Mouse (Mus musculus) induced T-regulatory cell, adult 2 months (primary cell): ENCODE data around the gene Mfsd14a.
"Not testable (repeated sequence)": the region's sequence is repeated elsewhere in the genome, so short reads cannot be mapped to it uniquely, and the experiment has no call there.

Experiments
- DNase-seq: peaks from one replicate; pipeline ENCODE4 v3.0.0-alpha.2; 2012; ENCODE audit warnings: low read depth

Gene Mfsd14a

GRCm38 (mm10) chr3:116662463-116662863, at the start of gene Mfsd14a:
Mfsd14a (minus strand) TSS chr3:116662677.
- DNase-seq: peak; percentile 97

DNA sequence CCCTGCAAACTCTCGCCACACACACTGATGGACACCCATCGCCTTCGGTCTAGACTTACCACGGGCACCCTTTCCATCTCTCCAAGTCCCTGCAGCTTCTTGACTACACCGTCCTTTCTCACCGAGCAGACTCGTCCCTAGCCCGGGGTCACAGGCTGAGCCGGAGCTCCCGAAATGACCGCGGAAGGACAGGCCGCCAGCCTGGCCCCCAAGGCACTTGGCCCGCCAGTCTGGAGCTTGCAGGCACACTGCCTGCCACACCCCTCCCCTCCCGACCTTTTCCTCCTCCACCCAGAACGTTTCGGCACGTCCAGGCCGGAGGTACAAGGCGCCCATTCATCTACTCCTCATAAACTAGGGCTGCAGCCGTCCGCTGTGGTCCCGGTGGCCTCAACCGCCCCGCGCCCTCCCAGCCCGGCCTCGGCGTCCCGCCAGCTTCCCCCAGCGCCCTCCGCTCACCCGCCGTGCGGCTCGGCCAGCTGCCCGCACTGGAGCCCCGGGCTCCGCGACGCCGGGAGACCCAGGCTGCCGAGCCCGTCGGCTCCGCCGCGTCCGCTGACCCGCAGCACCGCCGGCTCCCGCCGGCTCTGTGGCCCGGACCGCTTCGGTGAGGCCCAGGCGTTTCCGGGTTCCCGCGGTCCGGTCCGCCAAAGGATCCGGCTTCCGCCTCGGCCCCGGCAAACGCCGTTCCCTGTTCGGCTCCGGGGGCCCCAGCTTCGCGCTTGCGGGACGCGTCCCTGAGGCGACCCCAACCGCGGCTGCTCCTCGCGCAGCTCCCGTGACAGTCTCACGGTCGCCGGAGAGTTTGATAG, 49.4 kb upstream of the Mfsd14a start:
- DNase-seq: peak; percentile 77

GRCm38 (mm10) chr3:116710941-116711340, 48.5 kb upstream of the Mfsd14a start:
- no peak for DNase-seq

DNA sequence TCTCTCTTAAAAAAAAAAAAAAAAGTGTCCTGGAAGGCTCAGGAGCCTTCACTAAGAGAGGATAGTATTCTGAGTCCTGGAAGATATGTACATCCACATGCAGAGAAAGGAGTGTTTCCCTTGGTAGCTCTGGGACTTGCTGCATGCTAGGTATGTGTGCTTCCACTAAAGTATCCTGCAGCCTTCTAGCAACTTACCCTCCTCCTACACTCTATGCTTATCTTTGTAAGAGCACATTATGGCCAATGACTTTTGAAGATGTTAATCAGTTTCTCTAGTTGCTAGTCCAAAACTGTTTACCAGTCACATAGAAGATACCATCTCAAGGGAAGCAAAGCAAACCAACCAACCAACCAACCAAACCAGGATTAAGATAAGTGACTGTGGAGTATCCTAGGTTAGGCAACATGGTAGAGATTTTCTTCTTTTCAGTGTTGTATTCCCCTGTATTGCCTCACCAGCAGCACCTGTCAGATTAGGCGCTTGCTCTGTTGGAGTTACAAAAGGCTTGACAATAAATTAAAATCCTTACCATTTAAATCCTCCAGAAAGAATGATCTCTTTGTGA, 43.2 kb upstream of the Mfsd14a start:
- DNase-seq: no peak

GRCm38 (mm10) chr3:116703835-116704234, 41.4 kb upstream of the Mfsd14a start:
- no peak for DNase-seq

GRCm38 (mm10) chr3:116702647-116703272, 40.3 kb upstream of the Mfsd14a start:
- DNase-seq: no peak

DNA sequence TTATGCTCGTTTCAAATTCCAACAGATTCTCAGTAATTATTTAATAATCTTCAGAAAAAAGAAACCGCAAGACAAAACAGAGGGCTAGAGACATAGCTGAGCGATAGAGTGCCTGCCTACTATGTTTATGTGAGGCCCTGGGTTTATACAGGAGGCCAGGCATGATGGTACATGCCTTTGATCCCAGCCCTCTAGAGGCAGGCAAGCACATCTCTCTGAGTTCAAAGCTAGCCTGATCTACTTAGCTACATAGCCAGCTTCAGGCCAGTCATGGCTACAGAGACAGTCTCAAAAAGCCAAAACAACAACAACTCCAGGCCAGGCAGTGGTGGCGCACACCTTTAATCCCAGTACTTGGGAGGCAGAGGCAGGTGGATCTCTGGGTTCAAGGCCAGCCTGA, 39.1 kb upstream of the Mfsd14a start:
- DNase-seq: no peak

- no peak for DNase-seq
These were observed 36.3 kb upstream of the Mfsd14a start for GRCm38 (mm10) chr3:116698786-116699185.

DNA sequence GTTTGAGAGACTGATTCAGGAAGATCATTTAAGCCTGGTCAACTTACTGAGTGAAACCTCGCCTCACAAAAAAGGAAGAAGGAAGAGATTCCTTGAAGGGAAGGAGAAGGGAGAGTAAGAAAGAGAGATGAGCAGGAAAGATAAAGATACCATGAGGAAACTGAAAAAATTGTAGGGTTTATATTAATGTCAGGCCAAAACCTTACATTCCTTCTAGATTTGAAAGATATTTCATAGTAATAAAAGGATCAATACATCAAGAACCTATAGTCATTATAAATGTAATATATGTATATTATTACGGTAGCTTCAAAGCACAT, 33.1 kb upstream of the Mfsd14a start:
- DNase-seq: no peak

GRCm38 (mm10) chr3:116694955-116695665, 32.6 kb upstream of the Mfsd14a start:
- no peak for DNase-seq

DNA sequence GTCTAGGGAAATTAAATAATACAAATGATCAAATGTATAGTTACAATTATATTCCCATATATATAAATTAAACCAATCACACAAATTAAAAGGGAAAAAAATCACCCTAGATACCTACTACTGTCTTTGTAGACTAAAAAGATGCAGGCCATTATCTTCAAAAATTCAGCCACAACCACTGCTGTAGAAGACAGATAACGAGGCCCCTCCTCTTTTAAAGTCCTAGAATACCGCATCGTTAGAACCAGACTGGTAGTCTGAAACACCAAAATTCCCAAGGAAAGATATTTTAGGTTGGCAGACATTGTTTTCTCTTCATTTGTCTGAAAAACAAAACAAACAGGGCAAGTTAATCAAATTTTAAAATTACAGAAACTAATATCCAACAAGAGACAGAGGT, 31.8 kb upstream of the Mfsd14a start:
- DNase-seq: no peak

DNA sequence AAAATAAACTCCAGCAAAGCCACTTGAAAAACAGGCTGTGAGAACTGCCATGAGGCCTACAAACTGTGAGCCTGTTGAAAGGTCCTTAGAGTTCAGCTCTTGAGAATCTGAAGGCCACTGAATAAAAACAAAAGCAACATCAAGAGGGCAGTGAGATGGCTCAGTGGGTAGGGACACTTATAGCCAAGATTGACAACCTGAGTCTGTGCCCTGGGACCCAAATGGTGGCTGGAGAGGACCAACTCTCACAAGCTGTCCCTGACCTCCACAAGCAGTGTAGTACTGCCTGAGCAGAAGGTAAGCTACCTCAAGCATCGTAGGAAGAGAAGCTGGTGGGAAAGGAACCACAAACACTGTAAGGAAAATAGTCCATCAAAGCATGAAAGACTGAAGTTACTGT, 18.7 kb upstream of the Mfsd14a start, which contains the start of gene Gm43191:
Gene Gm43191 (minus strand): TSS at position 101 of the 400 bp plus-strand sequence.
- no peak for DNase-seq

GRCm38 (mm10) chr3:116664281-116664680, 1.8 kb upstream of the Mfsd14a start:
- not testable (repeated sequence) for DNase-seq

- DNase-seq: no peak
These were observed 535 bp downstream of the Mfsd14a start for GRCm38 (mm10) chr3:116661870-116662414.

GRCm38 (mm10) chr3:116661288-116661869, 1.1 kb downstream of the Mfsd14a start:
- peak; percentile 69 for DNase-seq

DNA sequence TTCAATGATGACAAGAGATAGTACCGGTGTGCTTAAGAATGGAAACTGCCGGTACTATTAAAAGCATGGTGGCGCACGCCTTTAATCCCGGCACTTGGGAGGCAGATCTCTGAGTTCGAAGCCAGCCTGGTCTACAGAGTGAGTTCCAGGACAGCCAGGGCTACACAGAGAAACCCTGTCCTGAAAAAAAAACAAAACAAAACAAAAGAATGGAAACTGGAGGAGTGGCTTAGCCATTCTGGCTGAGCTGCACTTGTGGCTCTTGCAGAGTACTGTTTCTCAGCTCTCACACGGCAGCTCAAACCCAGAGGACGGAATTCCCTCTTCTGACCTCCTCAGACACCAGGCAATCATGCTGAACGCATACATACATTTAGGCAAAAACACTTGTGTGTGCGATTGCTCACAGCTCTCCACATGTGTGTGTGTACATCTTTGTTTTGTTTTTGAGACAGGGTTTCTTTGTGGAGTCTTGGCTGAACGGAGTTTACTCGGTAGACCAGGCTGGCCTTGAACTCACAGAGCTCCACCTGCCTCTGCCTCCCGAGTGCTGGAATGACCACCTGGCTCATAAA, 2.5 kb downstream of the Mfsd14a start:
- DNase-seq: peak; percentile 65

DNA sequence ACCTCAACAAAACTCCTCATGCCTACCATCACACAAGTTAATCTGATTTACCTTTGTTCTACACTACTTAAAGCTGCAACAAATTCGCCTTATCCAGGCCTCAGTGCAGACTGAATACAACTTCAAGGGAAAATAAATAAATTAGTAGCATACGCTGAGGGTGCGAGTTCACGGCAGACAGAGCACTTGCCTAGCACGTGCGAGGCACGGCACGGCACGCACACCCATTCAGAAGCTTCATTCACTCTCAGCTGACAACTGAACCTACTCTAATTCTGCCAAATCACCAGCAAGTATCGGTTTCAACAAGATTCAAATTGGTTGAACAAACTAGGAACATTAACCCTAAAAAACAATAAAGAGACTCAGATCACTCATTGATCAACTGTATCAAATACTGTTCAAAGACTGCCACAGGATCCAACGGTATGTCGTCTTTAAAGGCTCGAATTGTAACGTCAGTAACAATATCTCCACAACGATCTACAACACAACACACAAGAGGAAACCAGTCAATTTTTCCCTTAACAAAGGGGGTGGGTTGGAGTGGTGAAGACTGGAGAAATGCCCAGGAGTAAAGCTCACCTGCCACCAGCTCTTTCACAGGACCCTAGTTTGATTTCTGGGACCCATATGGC, 3.4 kb downstream of the Mfsd14a start:
- peak; percentile 81 for DNase-seq

DNA sequence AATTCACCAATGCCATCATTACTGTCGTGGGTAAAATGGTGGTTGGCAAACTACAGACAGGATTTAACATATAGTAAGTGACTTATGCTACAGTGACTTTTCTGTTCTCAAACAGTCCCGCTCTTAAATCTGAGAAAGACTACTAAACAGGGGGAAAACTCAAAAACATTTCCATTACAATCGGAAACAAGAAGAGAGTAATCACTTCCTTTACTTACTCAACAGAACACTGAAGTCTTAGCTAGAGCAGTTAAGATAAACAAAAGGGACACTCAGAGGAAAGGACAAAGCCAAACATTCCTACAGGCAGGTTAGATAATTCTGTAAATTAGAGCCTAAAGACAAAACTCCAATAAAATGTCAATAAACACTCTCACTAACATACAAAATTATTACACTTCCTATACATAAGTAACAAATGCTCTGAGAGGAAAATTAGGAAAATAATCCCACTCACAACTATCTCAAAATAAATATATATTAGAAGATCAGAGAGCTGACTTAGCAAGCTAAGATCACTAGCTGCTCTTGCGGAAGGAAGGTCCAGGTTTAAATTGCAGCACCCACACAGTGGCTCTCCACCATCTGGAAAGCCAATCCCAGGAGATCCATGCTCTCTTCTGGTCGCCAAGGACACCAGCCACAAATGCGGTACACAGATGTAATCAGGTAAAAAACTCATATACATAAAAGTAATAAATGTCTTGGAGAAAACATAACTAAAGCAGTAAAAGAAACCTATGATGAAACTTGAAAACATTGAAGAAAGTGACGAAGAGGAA, 6.1 kb downstream of the Mfsd14a start:
- peak; percentile 65 for DNase-seq

- not testable (repeated sequence) for DNase-seq
These were observed 8.4 kb downstream of the Mfsd14a start for GRCm38 (mm10) chr3:116654051-116654450.

DNA sequence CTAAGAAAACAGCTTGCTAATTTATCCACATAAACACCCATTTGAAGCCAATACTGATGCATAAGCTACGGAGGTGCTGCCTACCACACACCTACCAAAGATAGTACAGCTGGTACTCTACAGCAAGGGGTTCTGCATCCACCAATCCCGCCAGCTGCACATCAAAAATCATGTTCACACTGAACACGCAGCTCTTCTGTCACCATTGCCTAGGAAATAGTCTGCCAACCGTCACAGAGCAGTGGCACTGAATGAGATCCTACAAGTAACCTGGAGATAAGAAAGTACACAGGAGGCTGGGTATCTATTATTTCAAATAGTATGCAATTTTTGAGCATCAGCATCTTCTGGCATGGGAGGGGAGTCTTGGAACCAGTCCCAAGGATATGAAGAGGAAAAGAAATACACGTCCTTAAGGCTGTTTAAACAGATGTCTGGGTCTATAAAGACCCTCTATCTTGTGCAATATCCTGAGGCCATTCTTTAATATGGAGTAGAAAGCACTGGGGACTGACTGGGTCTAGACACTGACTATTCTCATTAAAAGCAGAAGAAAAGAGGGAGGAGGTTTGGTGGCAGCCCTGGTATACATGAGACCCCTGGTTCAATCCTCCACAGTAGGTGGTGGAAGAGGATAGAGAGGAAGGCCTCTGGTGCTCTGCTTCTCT, 9.1 kb downstream of the Mfsd14a start:
- DNase-seq: no peak
